Comparison of ENCODE assay signal across 19 mouse cellular contexts in the genomic region with DNA sequence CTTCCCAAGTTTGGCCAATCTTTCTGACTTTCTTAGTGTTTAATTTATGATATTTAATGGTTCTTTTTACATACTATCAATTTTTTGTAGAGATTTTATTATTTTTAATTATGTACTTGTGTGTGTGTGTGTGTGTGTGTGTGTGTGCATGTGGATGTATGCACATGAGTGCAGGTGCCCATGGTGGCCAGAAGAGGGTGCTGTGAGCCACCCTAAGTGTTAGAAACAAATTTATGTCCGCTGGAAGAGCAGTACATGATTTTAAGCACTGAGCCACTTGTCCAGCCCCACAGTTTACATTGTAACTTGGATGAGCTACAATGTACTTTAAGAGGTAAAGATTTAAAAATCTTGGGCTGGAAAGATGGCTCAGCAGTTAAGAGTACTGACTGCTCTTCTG.
DNase-seq lines count a peak whose midpoint lies in the region; ATAC-seq and TF ChIP-seq lines count a peak whose summit lies in the region.
"Had no signal": no experiment of that assay in that cellular context is flagged by ENCODE, and none has a peak within 500 bp of the region (broad histone marks: within the 10 kb centered on the region; RNA-seq: fewer than 3 reads in every experiment).

No protein-coding gene starts in this region.

- TF ChIP-seq POLR2A in testis, adult 2 months (IDR thresholded peaks at IDR 0.05; ENCODE audit: control insufficient read depth, low read depth, low read length): no peak
- TF ChIP-seq POLR2A in cortical plate, adult 2 months (IDR thresholded peaks at IDR 0.05; ENCODE audit: extremely low read depth, insufficient read depth, low read length): no peak

- H3K4me1 ChIP-seq in hindbrain, postnatal 0 days (ENCODE audit: insufficient read depth, low read length): peaks cover 4% of the 10 kb centered on the region; the same call in 1 of the 2 replicates
- H3K4me1 ChIP-seq in hindbrain, embryonic 10.5 days (replicated peaks): peaks cover 10% of the 10 kb centered on the region
- H3K4me1 ChIP-seq in testis, adult 2 months (ENCODE audit: control insufficient read depth, insufficient read depth, low read length): no peaks in the 10 kb centered on the region
- H3K4me1 ChIP-seq in cortical plate, adult 2 months (ENCODE audit: control insufficient read depth, insufficient read depth, low read length): peaks cover 4% of the 10 kb centered on the region; the same call in 1 of the 2 replicates

- no peak overlapping the region for H3K9ac ChIP-seq in hindbrain, postnatal 0 days (replicated peaks; ENCODE audit: low read length)
- H3K9ac ChIP-seq: embryonic facial prominence, embryonic 12.5 days; forebrain, embryonic 12.5 days; heart, embryonic 12.5 days; hindbrain, embryonic 13.5 days; midbrain, embryonic 12.5 days; neural tube, embryonic 15.5 days; stomach, embryonic 15.5 days had no signal

- H3K27me3 ChIP-seq in hindbrain, postnatal 0 days (ENCODE audit: insufficient read depth, low read length): no peaks in the 10 kb centered on the region
- no peaks in the 10 kb centered on the region for H3K27me3 ChIP-seq in hindbrain, embryonic 10.5 days (ENCODE audit: insufficient read depth, poor library complexity, severe bottlenecking)
- H3K27me3 ChIP-seq in testis, adult 2 months (ENCODE audit: control insufficient read depth, insufficient read depth, low read length): no peaks in the 10 kb centered on the region
- H3K27me3 ChIP-seq: embryonic facial prominence, embryonic 12.5 days; forebrain, embryonic 12.5 days; heart, embryonic 12.5 days; hindbrain, embryonic 13.5 days; midbrain, embryonic 12.5 days; neural tube, embryonic 15.5 days; stomach, embryonic 15.5 days had no signal

- WGBS in hindbrain, postnatal 0 days: 93% methylated on average over 1 of the region's 1 CpGs
- WGBS in hindbrain, embryonic 10.5 days: 95% methylated on average over 1 of the region's 1 CpGs

- H3K4me3 ChIP-seq in hindbrain, postnatal 0 days (ENCODE audit: low read length): no peak overlapping the region
- no peak overlapping the region for H3K4me3 ChIP-seq in hindbrain, embryonic 10.5 days
- no peak overlapping the region for H3K4me3 ChIP-seq in testis, adult 2 months (ENCODE audit: control insufficient read depth, low read depth, low read length)
- H3K4me3 ChIP-seq in cortical plate, adult 2 months (ENCODE audit: insufficient read depth, low read length): no peak overlapping the region
- H3K4me3 ChIP-seq: embryonic facial prominence, embryonic 12.5 days; forebrain, embryonic 12.5 days; heart, embryonic 12.5 days; hindbrain, embryonic 13.5 days; midbrain, embryonic 12.5 days; myocyte; neural tube, embryonic 15.5 days; stomach, embryonic 15.5 days had no signal

- no peaks in the 10 kb centered on the region for H3K36me3 ChIP-seq in hindbrain, postnatal 0 days (ENCODE audit: insufficient read depth, low read length)
- peaks cover 3% of the 10 kb centered on the region; the same call in 1 of the 2 replicates for H3K36me3 ChIP-seq in hindbrain, embryonic 10.5 days
- H3K36me3 ChIP-seq in testis, adult 2 months (ENCODE audit: control insufficient read depth, insufficient read depth, low read length): no peaks in the 10 kb centered on the region
- H3K36me3 ChIP-seq: embryonic facial prominence, embryonic 12.5 days; forebrain, embryonic 12.5 days; heart, embryonic 12.5 days; hindbrain, embryonic 13.5 days; midbrain, embryonic 12.5 days; neural tube, embryonic 15.5 days; stomach, embryonic 15.5 days had no signal

- no peak overlapping the region for H3K27ac ChIP-seq in hindbrain, postnatal 0 days
- no peak overlapping the region for H3K27ac ChIP-seq in hindbrain, embryonic 10.5 days
- no peak overlapping the region for H3K27ac ChIP-seq in testis, adult 2 months (ENCODE audit: control insufficient read depth, insufficient read depth, low read depth, low read length)
- H3K27ac ChIP-seq in cortical plate, adult 2 months (ENCODE audit: insufficient read depth, low read length): no peak overlapping the region
- H3K27ac ChIP-seq: midbrain, embryonic 12.5 days; neural tube, embryonic 15.5 days; stomach, embryonic 15.5 days had no signal

- TF ChIP-seq CTCF in hindbrain, postnatal 0 days (IDR thresholded peaks at IDR 0.05; ENCODE audit: low read depth): peak; percentile 31
- peak; percentile 33; the same call in 1 of the 2 replicates for TF ChIP-seq CTCF in testis, adult 2 months (IDR thresholded peaks at IDR 0.05; ENCODE audit: control insufficient read depth, insufficient read depth, insufficient replicate concordance, low read depth, low read length)
- TF ChIP-seq CTCF in cortical plate, adult 2 months (IDR thresholded peaks at IDR 0.05; ENCODE audit: extremely low read depth, insufficient read depth, low read length): 0 out of 2 replicates have a peak, but pooled peaks have one; percentile 4

- DNase-seq in hindbrain, postnatal 0 days (ENCODE audit: low spot score): no peak
- no peak for DNase-seq in hindbrain, embryonic 10.5 days (ENCODE audit: low spot score)
- DNase-seq in testis, postnatal 10 days (ENCODE audit: low spot score): no peak
- DNase-seq in gastrocnemius, adult 8-10 months (ENCODE audit: low spot score in 2 of 2): no peak
- no peak for DNase-seq in right cerebral cortex, adult 18-20 months
- DNase-seq: cerebellum, adult 8-10 months; gastrocnemius, postnatal 36 days; heart, postnatal 14 days had no signal

- no peak overlapping the region for H3K4me2 ChIP-seq in hindbrain, postnatal 0 days (ENCODE audit: low read depth, low read length)
- H3K4me2 ChIP-seq: embryonic facial prominence, embryonic 12.5 days; forebrain, embryonic 12.5 days; heart, embryonic 12.5 days; hindbrain, embryonic 13.5 days; midbrain, embryonic 12.5 days; neural tube, embryonic 15.5 days; stomach, embryonic 15.5 days had no signal

- H3K9me3 ChIP-seq in hindbrain, postnatal 0 days (ENCODE audit: low read length): no peaks in the 10 kb centered on the region
- H3K9me3 ChIP-seq in hindbrain, embryonic 10.5 days: peaks cover 3% of the 10 kb centered on the region; the same call in 1 of the 2 replicates
- H3K9me3 ChIP-seq: embryonic facial prominence, embryonic 12.5 days; forebrain, embryonic 12.5 days; heart, embryonic 12.5 days; hindbrain, embryonic 13.5 days; midbrain, embryonic 12.5 days; neural tube, embryonic 15.5 days; stomach, embryonic 15.5 days had no signal

- ATAC-seq in hindbrain, postnatal 0 days: no peak
- ATAC-seq: lung, postnatal 0 days had no signal
